Mouse (Mus musculus) lung, adult 2 months (tissue): ENCODE results near the gene Dtnb. TPM values are rescaled to one million over a fixed set of nuclear protein-coding genes. Genes with fewer than 3 reads are reported as not detected.

Experiments
- DNase-seq: peaks from one replicate; pipeline ENCODE4 v3.0.0; 2022
- H3K4me1 ChIP-seq: fragments of 200-500 bp; 2 replicates; pipeline ENCODE4 v1.6.1; 2011; ENCODE audit warnings: low read length; ENCODE audit not compliant: control insufficient read depth, insufficient read depth
- H3K4me3 ChIP-seq: fragments of 200-500 bp; replicated peaks from 2 replicates; pipeline ENCODE3; 2011; ENCODE audit warnings: low read depth, mild to moderate bottlenecking, control low read depth, low read length; ENCODE audit errors: extremely low read depth
- CTCF ChIP-seq: fragments of 200-500 bp; IDR thresholded peaks from 2 replicates; pipeline ENCODE4 v1.5.1; 2011; ENCODE audit warnings: mild to moderate bottlenecking, low read length, control low read depth; ENCODE audit not compliant: insufficient read depth
- POLR2A ChIP-seq: fragments of 200-500 bp; IDR thresholded peaks from 2 replicates; pipeline ENCODE4 v1.6.1; 2011; ENCODE audit warnings: low read depth, mild to moderate bottlenecking, control low read depth, low read length, borderline replicate concordance; ENCODE audit errors: extremely low read depth
- WGBS: fragments of 180-500 bp; shearing (Covaris S2); methylation state at CpG from one replicate; pipeline ENCODE4 v1.1.7; 2018; 5-methylcytosine and 5-hydroxymethylcytosine counted together
- polyA plus RNA-seq: library from polyadenylated mRNA; depleted of rRNA; stranded (reverse); fragments of >200 nt; gene quantifications from 2 replicates; pipeline ENCODE4 v1.2.3, GENCODE M21; 2012

The Dtnb gene
- polyA plus RNA-seq, 1 experiment, result 27.9 TPM

GRCm38 (mm10) chr12:3602786-3603185 lies 30.6 kb downstream of the Dtnb start:
- 83% methylated on average over 4 of the region's 4 CpGs for WGBS
- no peak overlapping the region for H3K4me3 ChIP-seq
- no peaks in the 10 kb centered on the region for H3K4me1 ChIP-seq
- no peak for DNase-seq
- no peak for TF ChIP-seq CTCF
- TF ChIP-seq POLR2A, result no peak

DNA sequence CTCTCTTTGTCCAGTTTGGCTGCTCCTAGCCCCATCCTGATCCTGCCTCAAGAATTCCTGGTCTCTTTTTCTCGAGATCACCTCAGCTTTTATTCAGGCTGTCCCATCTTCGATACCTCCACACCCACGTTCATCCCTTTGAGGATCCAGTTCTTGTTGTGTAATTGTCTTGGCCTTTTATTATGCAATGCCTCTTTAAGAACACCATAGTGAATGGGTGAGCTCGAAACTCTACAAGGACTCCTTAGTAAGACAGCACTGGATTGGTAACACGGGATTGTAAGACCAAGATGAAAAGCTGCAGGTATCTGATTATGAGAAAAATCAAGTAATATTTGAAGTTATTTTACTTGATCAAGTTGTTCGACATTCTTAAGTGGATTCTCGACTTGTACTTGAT lies 34.0 kb downstream of the Dtnb start:
- Histone ChIP-seq H3K4me3 (no peak overlapping the region), H3K4me1 (no peaks in the 10 kb centered on the region)
- TF ChIP-seq CTCF, result no peak
- TF ChIP-seq POLR2A, result no peak
- DNase-seq, result no peak
- 70% methylated on average over 7 of the region's 7 CpGs for WGBS

GRCm38 (mm10) chr12:3609747-3610146 lies 37.6 kb downstream of the Dtnb start:
- no peak for DNase-seq

GRCm38 (mm10) chr12:3611871-3612270 lies 39.7 kb downstream of the Dtnb start:
- Histone ChIP-seq H3K4me1 (no peaks in the 10 kb centered on the region; the same call in 1 of the 2 replicates), H3K4me3 (no peak overlapping the region)
- no peak for TF ChIP-seq POLR2A
- TF ChIP-seq CTCF, result no peak
- 63% methylated on average over 7 of the region's 7 CpGs for WGBS
- no peak for DNase-seq

More at GRCm38 (mm10) chr12:3609747-3610146, 37.6 kb downstream of the Dtnb start:
- Histone ChIP-seq H3K4me1 (no peaks in the 10 kb centered on the region; the same call in 1 of the 2 replicates), H3K4me3 (no peak overlapping the region)
- no peak for TF ChIP-seq CTCF

- TF ChIP-seq CTCF (no peak), POLR2A (no peak)
- WGBS, result 91% methylated on average over 8 of the region's 8 CpGs
- Histone ChIP-seq H3K4me3 (no peak overlapping the region), H3K4me1 (no peaks in the 10 kb centered on the region; the same call in 1 of the 2 replicates)
- no peak for DNase-seq
These were observed 42.9 kb downstream of the Dtnb start for GRCm38 (mm10) chr12:3615041-3615440.

- no peaks in the 10 kb centered on the region for H3K4me1 ChIP-seq
- DNase-seq, result no peak
- WGBS, result 95% methylated on average over 7 of the region's 7 CpGs
- no peak overlapping the region for H3K4me3 ChIP-seq
- TF ChIP-seq CTCF, result no peak
These were observed 46.2 kb downstream of the Dtnb start for GRCm38 (mm10) chr12:3618144-3619020.

DNA sequence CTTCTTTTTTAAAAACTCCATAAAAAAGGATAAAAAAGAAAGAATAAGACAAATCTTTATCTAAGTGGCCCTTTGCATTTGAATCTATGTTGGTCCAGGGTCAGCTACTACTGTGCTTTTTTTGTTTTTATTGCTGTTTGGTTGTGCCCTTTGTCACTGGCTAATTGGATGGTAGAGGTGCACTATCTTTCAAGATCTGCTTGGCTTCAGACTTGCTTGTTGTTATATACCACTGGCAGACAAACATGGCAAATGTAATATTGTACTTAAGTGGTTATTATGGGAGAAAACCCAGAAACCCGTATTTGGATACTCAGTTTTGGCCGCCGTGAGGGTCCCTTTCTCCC lies 46.8 kb downstream of the Dtnb start:
- DNase-seq, result no peak
- no peaks in the 10 kb centered on the region for H3K4me1 ChIP-seq
- TF ChIP-seq CTCF (no peak), POLR2A (no peak)
- H3K4me3 ChIP-seq, result no peak overlapping the region
- WGBS, result 96% methylated on average over 3 of the region's 3 CpGs

DNA sequence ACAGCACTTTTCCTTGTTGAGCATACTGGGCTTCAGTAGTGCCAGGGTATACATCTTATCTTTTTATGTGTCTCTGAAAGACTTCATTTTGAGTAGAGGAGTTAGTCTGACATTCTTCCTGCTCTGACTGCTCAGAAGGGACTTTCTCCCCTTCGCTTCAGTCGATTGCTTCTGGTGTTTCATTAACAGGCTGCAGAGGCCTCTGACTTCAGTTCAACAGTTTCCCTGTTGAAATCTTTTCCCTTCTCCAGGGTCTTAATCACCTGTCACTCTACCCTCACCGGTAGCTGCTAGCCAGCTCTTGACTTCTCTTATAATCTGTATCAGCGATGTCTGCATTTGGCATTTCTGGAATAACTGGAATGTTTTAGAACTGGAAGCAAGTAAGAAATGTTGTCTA lies 54.7 kb downstream of the Dtnb start:
- TF ChIP-seq POLR2A, result no peak
- TF ChIP-seq CTCF, result no peak
- H3K4me3 ChIP-seq, result no peak overlapping the region
- DNase-seq, result no peak
- H3K4me1 ChIP-seq, result no peaks in the 10 kb centered on the region
- 80% methylated on average over 4 of the region's 4 CpGs for WGBS

DNA sequence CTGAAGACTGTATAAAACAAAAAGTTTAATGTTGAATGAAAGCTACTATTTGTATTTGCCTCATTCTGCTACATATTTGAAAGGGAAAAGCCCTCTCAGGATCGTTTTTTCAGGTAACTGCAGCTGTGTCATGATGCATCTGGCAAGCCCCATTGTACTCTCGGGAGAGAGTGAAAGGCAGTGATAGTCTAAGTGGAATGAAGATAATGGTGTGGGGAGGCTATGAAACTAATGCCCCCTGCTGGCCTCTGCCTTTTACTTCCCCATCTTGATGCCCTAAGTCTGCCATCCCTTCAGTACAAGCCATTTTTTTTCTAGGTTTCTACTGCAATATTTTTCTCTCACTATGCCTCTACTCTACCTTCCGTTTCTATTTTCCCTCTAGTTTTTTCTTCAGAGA lies 69.8 kb downstream of the Dtnb start:
- no peak for TF ChIP-seq POLR2A
- 0 out of 2 replicates have a peak, but pooled peaks have one; percentile 18 for TF ChIP-seq CTCF
- 32% methylated on average over 3 of the region's 3 CpGs for WGBS
- H3K4me1 ChIP-seq, result no peaks in the 10 kb centered on the region
- DNase-seq, result no peak
- no peak overlapping the region for H3K4me3 ChIP-seq

- H3K4me1 ChIP-seq, result no peaks in the 10 kb centered on the region
- no peak for DNase-seq
- 59% methylated on average over 7 of the region's 7 CpGs for WGBS
- H3K4me3 ChIP-seq, result no peak overlapping the region
- TF ChIP-seq CTCF (no peak), POLR2A (no peak)
These were observed 84.6 kb downstream of the Dtnb start for GRCm38 (mm10) chr12:3656799-3657198.
